Mouse (Mus musculus) olfactory bulb, adult 2 months (tissue): ENCODE measurements around the gene Fblim1.

ENCODE experiments used
- CTCF ChIP-seq: fragments of 200-500 bp; IDR thresholded peaks from 2 replicates; pipeline ENCODE4 v1.5.1; 2012; ENCODE audit warnings: low read depth, mild to moderate bottlenecking, low read length, moderate library complexity; ENCODE audit not compliant: insufficient read depth
- POLR2A ChIP-seq: fragments of 200-500 bp; IDR thresholded peaks from 2 replicates; pipeline ENCODE4 v1.6.1; 2012; ENCODE audit warnings: mild to moderate bottlenecking, low read depth, low read length, moderate library complexity; ENCODE audit not compliant: insufficient read depth

GRCm38 (mm10) chr4:141653044-141653443, 47.1 kb upstream of the Fblim1 start:
- TF ChIP-seq POLR2A (no peak), CTCF (no peak)
